Mouse (Mus musculus): ENCODE data around the gene Unc119b. TPM values are rescaled to one million over a fixed set of nuclear protein-coding genes. Genes with fewer than 3 reads are reported as not detected.

Unc119b gene
- polyA plus RNA-seq, 1 experiment from 2014 or later, result 21.8 TPM

DNA sequence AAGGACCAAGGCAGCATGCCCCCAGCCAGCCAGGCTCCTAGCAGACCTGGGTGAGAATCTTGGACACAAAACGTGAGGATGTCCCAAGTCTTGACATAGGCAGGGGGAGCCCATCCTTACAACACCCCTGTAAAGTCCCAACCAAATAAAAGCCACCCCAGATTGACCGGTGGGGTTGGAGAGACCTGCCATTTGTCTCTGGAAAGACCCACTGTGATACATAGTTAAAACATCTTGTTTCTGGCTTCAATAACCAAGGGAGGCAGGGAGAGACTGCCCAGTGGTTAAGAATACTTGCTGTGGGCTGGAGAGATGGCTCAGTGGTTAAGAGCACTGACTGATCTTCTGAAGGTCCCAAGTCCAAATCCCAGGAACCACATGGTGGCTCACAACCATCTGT, 32.5 kb downstream of the Unc119b start:
- Histone ChIP-seq H3K4me3 (ENCODE audit: low read depth, low read length) (no peak overlapping the region), H3K36me3 (ENCODE audit: insufficient read depth, low read length) (peaks cover 17% of the 10 kb centered on the region), H3K27ac (ENCODE audit: low read length) (no peak overlapping the region), H3K9me3 (ENCODE audit: low read length) (no peaks in the 10 kb centered on the region), H3K4me1 (ENCODE audit: insufficient read depth, low read depth, low read length) (no peaks in the 10 kb centered on the region), H3K27me3 (replicated peaks; ENCODE audit: insufficient read depth, low read length) (no peaks in the 10 kb centered on the region), H3K9ac (replicated peaks; ENCODE audit: low read depth) (no peak overlapping the region), H3K4me2 (replicated peaks; ENCODE audit: low read depth, low read length) (no peak overlapping the region)
- TF ChIP-seq CTCF (IDR thresholded peaks at IDR 0.05) (no peak), EP300 (IDR thresholded peaks at IDR 0.05) (no peak)
- no peak for ATAC-seq
- WGBS, result 88% methylated on average over 2 of the region's 2 CpGs
- no peak for DNase-seq (ENCODE audit: low spot score)

- no peak for DNase-seq (ENCODE audit: low spot score)
- Histone ChIP-seq H3K4me2 (replicated peaks; ENCODE audit: low read depth, low read length) (no peak overlapping the region), H3K4me3 (ENCODE audit: low read depth, low read length) (no peak overlapping the region), H3K27ac (ENCODE audit: low read length) (no peak overlapping the region), H3K4me1 (ENCODE audit: insufficient read depth, low read depth, low read length) (no peaks in the 10 kb centered on the region), H3K9ac (replicated peaks; ENCODE audit: low read depth) (no peak overlapping the region), H3K36me3 (ENCODE audit: insufficient read depth, low read length) (peaks cover 25% of the 10 kb centered on the region), H3K9me3 (ENCODE audit: low read length) (no peaks in the 10 kb centered on the region), H3K27me3 (replicated peaks; ENCODE audit: insufficient read depth, low read length) (no peaks in the 10 kb centered on the region)
- 77% methylated on average over 6 of the region's 6 CpGs for WGBS
- TF ChIP-seq EP300 (IDR thresholded peaks at IDR 0.05) (no peak), CTCF (IDR thresholded peaks at IDR 0.05) (no peak)
- no peak for ATAC-seq
These were observed 34.3 kb downstream of the Unc119b start for GRCm38 (mm10) chr5:115100473-115100872.

DNA sequence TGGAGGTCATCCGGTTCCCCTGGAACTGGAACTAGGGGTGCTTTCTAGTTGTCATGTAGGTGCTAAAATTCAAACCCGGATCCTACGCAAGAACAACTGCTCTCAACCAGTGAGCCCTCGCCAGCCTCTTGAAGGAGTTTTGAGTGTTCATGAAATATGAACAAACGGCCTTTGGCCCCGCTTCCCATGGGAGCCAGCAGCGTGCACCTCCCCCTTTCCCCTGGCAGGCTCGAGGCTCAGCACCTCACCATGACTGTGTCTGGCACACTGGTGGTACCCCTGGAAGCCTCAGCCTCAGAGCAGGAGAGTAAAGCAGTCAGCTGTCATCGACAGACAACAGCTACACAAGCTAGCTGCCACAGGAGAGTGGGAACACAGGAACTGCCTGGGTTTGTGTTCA, 34.8 kb downstream of the Unc119b start:
- TF ChIP-seq CTCF (IDR thresholded peaks at IDR 0.05) (no peak), EP300 (IDR thresholded peaks at IDR 0.05) (no peak)
- Histone ChIP-seq H3K4me1 (ENCODE audit: insufficient read depth, low read depth, low read length) (no peaks in the 10 kb centered on the region), H3K4me2 (replicated peaks; ENCODE audit: low read depth, low read length) (no peak overlapping the region), H3K27ac (ENCODE audit: low read length) (no peak overlapping the region), H3K27me3 (replicated peaks; ENCODE audit: insufficient read depth, low read length) (no peaks in the 10 kb centered on the region), H3K9ac (replicated peaks; ENCODE audit: low read depth) (no peak overlapping the region), H3K4me3 (ENCODE audit: low read depth, low read length) (no peak overlapping the region), H3K9me3 (ENCODE audit: low read length) (no peaks in the 10 kb centered on the region), H3K36me3 (ENCODE audit: insufficient read depth, low read length) (peaks cover 30% of the 10 kb centered on the region)
- DNase-seq (ENCODE audit: low spot score) (no peak), ATAC-seq (no peak)
- WGBS, result 59% methylated on average over 9 of the region's 9 CpGs

GRCm38 (mm10) chr5:115099530-115099929, 35.2 kb downstream of the Unc119b start:
- TF ChIP-seq CTCF (IDR thresholded peaks at IDR 0.05) (no peak), EP300 (IDR thresholded peaks at IDR 0.05) (no peak)
- Histone ChIP-seq H3K4me3 (ENCODE audit: low read depth, low read length) (no peak overlapping the region), H3K36me3 (ENCODE audit: insufficient read depth, low read length) (peaks cover 30% of the 10 kb centered on the region), H3K27me3 (replicated peaks; ENCODE audit: insufficient read depth, low read length) (no peaks in the 10 kb centered on the region), H3K9me3 (ENCODE audit: low read length) (no peaks in the 10 kb centered on the region), H3K4me1 (ENCODE audit: insufficient read depth, low read depth, low read length) (no peaks in the 10 kb centered on the region), H3K9ac (replicated peaks; ENCODE audit: low read depth) (no peak overlapping the region), H3K27ac (ENCODE audit: low read length) (no peak overlapping the region), H3K4me2 (replicated peaks; ENCODE audit: low read depth, low read length) (no peak overlapping the region)
- ATAC-seq (no peak), DNase-seq (ENCODE audit: low spot score) (no peak)
- whole genome bisulfite sequencing, result 81% methylated on average over 5 of the region's 5 CpGs

DNA sequence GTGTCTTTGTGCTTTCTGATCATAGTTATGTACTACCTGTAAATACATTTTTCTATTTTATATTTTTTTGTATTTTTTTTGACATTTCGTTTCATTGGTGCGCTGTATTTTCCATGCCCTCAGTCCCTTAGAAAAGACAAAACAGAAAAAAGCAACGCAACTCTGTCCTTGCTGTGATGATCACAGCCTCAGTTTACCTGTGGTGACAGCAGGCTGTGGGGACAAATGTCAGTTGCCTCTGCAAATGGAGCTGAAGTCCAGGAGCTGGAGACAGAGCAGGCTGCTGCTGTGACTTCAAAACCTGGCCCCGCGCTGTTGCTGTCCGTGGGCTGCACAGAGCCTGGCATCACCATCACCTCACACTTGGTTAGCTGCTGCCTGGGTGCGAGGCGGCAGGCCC, 36.6 kb downstream of the Unc119b start, which contains the start of gene Gm10401:
Gene Gm10401 (minus strand): TSS at position 101 of the 400 bp plus-strand sequence.
- no peak for TF ChIP-seq CTCF (IDR thresholded peaks at IDR 0.05)
- TF ChIP-seq EP300 (IDR thresholded peaks at IDR 0.05), result no peak
- Histone ChIP-seq H3K27ac (ENCODE audit: low read length) (no peak within 1 kb of the TSS), H3K4me1 (ENCODE audit: insufficient read depth, low read depth, low read length) (no peaks in the 10 kb centered on the region), H3K4me2 (replicated peaks; ENCODE audit: low read depth, low read length) (no peak within 1 kb of the TSS), H3K27me3 (replicated peaks; ENCODE audit: insufficient read depth, low read length) (no peaks in the 10 kb centered on the region), H3K36me3 (ENCODE audit: insufficient read depth, low read length) (peaks cover 30% of the 10 kb centered on the region), H3K9ac (replicated peaks; ENCODE audit: low read depth) (no peak within 1 kb of the TSS), H3K9me3 (ENCODE audit: low read length) (no peaks in the 10 kb centered on the region), H3K4me3 (ENCODE audit: low read depth, low read length) (no peak within 1 kb of the TSS)
- WGBS, result 88% methylated on average over 8 of the region's 8 CpGs
- ATAC-seq (no peak), DNase-seq (ENCODE audit: low spot score) (no peak)

GRCm38 (mm10) chr5:115091776-115092175, 43.0 kb downstream of the Unc119b start:
- WGBS, result 86% methylated on average over 6 of the region's 6 CpGs
- Histone ChIP-seq H3K27me3 (replicated peaks; ENCODE audit: insufficient read depth, low read length) (no peaks in the 10 kb centered on the region), H3K4me3 (ENCODE audit: low read depth, low read length) (no peak overlapping the region), H3K27ac (ENCODE audit: low read length) (no peak overlapping the region), H3K4me2 (replicated peaks; ENCODE audit: low read depth, low read length) (no peak overlapping the region), H3K9ac (replicated peaks; ENCODE audit: low read depth) (no peak overlapping the region), H3K36me3 (ENCODE audit: insufficient read depth, low read length) (peaks cover 37% of the 10 kb centered on the region), H3K9me3 (ENCODE audit: low read length) (no peaks in the 10 kb centered on the region), H3K4me1 (ENCODE audit: insufficient read depth, low read depth, low read length) (no peaks in the 10 kb centered on the region)
- ATAC-seq (no peak), DNase-seq (ENCODE audit: low spot score) (no peak)
- no peak for TF ChIP-seq EP300 (IDR thresholded peaks at IDR 0.05)
- no peak for TF ChIP-seq CTCF (IDR thresholded peaks at IDR 0.05)

- H3K27ac ChIP-seq (ENCODE audit: low read length), result no peak overlapping the region
- no peak overlapping the region for H3K9ac ChIP-seq (replicated peaks; ENCODE audit: low read depth)
- H3K27me3 ChIP-seq (replicated peaks; ENCODE audit: insufficient read depth, low read length), result no peaks in the 10 kb centered on the region
- H3K4me2 ChIP-seq (replicated peaks; ENCODE audit: low read depth, low read length), result no peak overlapping the region
- WGBS, result 67% methylated on average over 3 of the region's 3 CpGs
- peaks cover 36% of the 10 kb centered on the region for H3K36me3 ChIP-seq (ENCODE audit: insufficient read depth, low read length)
- ATAC-seq, result no peak
- H3K9me3 ChIP-seq (ENCODE audit: low read length), result no peaks in the 10 kb centered on the region
- DNase-seq (ENCODE audit: low spot score), result no peak
- TF ChIP-seq EP300 (IDR thresholded peaks at IDR 0.05), result no peak
- no peak for TF ChIP-seq CTCF (IDR thresholded peaks at IDR 0.05)
- H3K4me3 ChIP-seq (ENCODE audit: low read depth, low read length), result no peak overlapping the region
- no peaks in the 10 kb centered on the region for H3K4me1 ChIP-seq (ENCODE audit: insufficient read depth, low read depth, low read length)
These were observed 43.8 kb downstream of the Unc119b start for GRCm38 (mm10) chr5:115091015-115091414.
